Mouse (Mus musculus) erythroblast, adult 5-6 weeks (primary cell): ENCODE data around the gene Slc12a5. TPM values are rescaled to one million over a fixed set of nuclear protein-coding genes. Genes with fewer than 3 reads are reported as not detected.

Source experiments
- ATAC-seq: replicated peaks from 2 replicates; pipeline ENCODE4 v1.8.0; 2016; ENCODE audit warnings: moderate number of reproducible peaks, mild to moderate bottlenecking, moderate TSS enrichment, inconsistent platforms; ENCODE audit not compliant: poor library complexity, low FRiP score, severe bottlenecking
- total RNA-seq, 2 experiments: library from RNA; stranded (forward) in 1 of 2; stranded (reverse) in 1 of 2; fragments of 150-400 nt in 1 of 2; fragments of 200-764, 138-1000 nt in 1 of 2; gene quantifications; 2 replicates each; pipeline versions ENCODE4 v1.2.3 to v1.2.4; 2015 to 2017; ENCODE audit warnings: low replicate concordance in 2 of 2

Gene Slc12a5
- total RNA-seq, 2 experiments from 2014 or later: not detected

DNA sequence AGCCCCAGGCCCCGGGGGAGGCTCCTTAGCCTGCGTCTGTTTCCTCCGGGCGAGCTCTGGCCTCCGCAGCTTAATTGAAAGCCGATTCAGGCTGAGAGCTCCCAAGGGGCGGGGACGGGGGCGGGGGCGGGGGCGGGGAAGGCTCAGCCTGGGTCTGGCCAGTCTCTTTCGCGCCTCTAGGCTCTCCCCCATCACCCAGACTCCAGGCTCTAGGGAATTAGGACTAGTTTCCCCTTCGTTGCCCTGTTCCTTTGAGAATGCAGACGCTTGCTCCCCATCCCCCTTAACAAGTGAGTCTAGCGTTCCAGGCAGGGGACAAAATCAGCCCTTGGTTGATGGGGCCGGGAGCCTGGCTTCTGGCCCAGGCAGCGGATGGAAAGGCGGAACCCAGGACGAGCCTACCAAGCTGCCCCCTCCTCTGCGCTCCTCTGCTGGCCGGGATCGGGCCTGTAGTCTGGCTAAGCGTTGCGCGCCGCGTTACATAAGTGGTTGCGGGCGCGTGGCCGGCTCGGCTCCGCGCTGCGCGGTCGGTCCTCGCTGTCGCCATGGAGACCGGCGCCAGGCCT lies 10.1 kb downstream of the Slc12a5 start:
- ATAC-seq: no peak

DNA sequence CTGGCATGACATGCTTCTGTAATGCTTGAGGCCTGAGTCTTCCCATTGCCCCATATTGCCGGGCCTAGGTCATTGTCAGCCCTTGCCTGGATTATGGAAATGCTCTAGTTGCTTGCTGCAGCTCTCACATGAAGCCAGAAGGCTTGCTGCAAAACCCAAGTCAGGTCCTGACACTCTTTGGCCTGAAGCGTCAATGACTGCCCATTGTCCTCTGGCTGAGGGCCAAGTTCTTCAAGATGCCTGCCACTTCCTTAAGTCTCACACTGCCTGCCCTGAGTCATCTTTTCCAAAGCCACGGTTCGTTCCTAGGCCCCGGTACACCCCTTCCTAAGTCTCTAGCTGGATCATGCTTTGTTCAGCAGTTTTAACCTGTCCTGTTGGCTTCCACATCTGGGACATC lies 12.0 kb downstream of the Slc12a5 start:
- no peak for ATAC-seq

DNA sequence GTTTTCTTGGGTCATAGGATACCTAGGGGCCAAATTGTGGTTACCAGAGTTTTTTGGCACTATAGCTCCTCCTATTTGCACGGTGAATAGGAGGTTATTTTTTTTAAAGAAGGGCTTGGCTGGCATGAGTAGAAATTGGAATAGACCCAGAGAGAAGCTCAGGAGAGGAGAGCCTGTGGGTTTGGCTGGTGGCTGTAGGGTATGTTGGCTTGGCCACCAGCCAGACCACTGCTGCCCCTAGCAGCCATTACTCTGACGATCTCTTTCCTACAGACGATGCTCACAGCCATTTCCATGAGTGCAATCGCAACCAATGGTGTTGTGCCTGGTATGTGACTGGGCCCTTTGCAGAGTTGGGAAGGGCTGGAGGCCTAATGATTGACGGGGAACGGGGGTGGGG lies 15.0 kb downstream of the Slc12a5 start:
- ATAC-seq: no peak

DNA sequence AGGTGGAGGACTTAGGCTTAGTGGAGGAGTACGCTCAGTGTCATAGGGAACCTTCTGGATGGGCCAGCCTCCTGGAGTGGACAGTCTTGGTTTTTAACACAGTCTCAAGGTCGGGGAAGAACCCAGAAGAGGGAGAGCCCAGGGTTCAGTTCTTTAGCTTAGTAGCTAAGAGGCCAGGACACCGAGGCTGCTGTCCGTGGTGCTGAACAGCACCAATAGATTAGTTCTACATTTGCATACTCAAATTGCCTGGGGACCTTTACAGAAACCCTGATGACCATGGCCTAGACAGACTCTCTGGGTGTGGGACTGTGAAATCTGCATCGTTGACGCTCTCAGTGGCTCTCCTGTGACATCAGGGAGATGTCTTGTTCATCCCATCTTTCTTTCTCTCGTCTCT lies 19.1 kb downstream of the Slc12a5 start:
- ATAC-seq: no peak

DNA sequence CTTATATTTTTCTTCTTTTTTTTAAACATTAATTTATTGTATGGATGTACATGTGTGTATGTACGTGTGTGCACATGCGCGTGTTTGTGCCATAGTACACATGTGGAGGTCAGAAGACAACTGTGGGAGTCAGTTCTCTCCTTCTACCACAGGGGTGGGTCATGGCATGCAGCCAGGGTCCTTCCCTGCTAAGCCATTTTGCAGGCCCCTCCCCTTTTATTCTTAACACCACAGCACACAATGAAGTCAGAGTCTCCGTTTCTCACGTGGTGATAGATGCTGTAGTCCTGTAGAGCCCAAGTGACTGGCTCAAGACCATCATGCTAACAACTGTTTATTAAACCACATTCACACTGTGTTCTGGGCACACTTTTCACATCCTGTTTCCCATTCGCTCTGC lies 25.4 kb downstream of the Slc12a5 start:
- ATAC-seq: no peak

DNA sequence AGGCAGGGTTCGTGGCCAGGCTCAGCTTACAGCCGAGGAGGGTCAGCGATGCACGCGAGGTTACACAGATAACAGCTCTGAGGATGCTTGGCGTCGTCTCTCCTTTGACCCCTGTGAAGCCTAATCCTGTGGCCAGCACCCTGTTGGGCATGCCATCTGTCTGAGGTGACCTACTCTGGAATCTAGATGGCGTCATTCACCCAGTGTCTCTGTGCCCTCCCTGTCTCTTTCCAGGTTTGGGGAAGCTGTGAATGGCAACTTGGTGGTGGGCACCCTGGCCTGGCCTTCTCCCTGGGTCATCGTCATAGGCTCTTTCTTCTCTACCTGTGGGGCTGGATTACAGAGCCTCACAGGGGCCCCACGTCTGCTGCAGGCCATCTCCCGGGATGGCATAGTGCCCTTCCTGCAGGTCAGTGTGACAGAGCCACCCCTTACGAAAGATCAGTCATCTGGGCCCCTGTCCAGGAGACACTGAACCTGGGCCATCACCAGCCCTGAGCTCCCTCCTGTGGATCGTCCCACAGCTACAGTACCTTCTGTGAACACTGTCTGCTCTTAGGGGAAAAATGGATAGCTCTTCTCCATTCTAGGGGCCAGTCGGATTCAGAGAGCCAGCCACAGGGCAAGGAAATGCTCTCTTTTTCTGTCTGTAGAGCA lies 25.9 kb downstream of the Slc12a5 start:
- ATAC-seq: no peak

DNA sequence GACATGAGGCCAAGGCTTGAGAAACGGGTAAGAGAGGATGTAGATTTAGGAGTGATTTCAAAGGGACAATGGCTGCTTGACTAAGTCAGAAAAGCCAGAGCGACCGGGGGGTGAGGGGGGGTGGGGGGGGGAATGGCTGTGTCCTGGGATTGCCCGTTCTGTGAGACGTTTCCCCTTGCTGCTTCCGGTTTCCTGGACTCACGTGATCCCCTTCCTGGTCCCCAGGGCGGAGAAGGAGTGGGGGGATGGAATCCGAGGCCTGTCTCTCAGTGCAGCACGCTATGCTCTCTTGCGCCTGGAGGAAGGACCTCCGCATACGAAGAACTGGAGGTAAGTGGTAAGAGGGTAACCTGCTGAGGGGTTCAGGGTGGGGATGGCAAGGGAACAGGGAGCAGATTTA lies 28.2 kb downstream of the Slc12a5 start:
- ATAC-seq: no peak

DNA sequence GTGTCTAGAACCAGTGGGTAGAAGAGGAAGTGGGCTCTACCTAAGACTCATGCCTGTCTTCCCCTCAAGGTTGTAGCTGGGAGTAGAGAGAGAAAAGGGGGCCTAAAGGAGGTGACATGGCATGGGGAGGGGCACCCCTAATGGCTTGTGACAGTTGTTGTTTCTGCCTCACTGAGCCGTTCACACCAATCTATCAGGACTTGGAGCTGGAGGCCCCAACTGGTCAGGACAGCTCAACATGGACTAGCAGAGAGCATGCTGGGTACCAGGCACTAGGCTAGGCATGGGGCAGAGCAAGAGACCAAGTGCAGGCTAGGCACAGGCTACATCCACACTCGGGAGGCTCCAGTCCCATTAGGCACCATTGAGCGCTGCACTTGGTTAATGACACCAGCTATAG lies 30.5 kb downstream of the Slc12a5 start:
- ATAC-seq: no peak

DNA sequence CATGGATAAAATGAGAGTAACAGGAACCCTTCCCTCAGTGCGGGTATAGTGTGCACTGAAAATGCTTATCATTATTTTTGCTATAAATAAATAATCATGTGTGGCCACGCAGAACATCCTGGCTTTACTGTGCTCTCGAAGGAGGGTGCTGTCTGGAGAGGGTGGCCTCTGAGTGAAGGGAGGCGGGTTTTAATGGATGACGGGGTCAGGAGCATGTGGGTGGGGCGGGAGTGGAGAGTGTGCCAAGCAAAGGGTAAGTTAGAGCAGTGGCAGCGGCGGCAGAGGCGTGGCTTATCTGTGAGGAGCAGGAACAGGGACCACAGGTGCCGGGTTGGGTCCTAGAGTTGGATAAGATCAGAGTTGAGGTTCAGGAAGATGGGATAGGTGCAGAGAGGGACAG lies 31.2 kb downstream of the Slc12a5 start:
- ATAC-seq: no peak

DNA sequence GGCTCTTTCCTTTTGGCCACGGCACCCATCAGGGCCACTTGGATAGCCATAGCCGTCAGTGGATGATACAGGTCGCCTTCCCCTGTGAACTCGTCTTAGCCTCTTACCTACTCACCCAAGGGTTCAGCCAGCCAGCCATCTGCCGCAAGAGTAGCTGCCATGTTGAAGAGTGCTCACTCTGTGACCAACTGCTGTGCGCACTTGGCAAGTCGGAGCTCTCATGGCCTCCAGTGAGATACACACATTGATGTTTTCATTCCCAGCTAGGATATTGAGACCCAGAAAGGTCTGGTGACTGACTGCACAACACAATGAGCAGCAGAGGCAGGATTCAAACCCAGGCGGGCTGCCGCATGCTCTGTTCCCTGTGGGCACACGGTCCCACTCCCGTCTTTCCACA lies 33.6 kb downstream of the Slc12a5 start:
- no peak for ATAC-seq

DNA sequence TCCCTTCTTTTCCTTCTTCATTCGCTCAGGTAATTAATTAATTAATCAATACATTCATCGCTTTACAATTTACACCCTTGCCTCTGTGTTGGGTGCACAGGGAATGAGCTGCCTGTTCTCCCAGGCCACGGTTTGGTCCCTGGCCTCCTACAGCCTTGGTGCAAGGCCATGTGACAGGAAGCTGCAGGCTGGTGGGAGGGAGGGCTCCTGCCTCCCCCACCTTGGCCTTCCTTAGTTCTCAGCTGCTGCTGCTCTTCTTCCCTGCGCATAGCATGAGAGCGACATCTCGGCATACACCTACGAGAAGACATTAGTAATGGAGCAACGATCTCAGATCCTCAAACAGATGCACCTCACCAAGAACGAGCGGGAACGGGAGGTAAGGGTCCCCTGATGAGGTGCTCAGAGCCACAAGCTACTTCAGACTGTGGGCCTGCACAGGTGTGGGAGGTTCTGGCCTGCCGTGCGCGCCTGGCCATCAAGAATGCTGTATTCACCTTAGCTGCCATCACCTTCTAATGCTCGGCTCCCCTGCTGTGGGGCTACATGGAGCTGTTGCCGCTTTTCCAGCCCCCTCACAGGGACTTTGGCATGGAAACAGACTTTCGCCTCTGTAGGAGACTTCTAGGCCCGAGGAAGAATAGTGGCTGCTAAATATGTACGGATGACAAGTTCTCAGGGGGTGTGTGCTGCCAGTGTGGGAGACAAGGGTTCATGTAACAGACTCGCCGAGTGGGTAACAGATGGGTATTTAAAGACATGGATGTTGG lies 34.2 kb downstream of the Slc12a5 start:
- no peak for ATAC-seq

DNA sequence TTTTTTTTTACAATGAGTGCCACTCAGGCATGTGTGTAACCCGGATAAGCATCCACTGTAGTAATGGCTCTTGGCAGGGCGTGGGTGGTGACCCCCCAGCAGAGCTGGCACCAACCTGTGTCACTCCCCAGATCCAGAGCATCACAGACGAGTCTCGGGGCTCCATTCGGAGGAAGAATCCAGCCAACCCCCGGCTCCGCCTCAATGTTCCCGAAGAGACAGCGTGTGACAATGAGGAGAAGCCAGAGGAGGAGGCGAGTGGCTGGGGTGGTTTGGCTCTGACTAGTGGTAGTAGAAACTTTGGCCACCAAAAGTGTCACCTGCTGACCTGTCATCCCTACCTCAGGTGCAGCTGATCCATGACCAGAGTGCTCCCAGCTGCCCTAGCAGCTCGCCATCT lies 35.4 kb downstream of the Slc12a5 start:
- no peak for ATAC-seq

DNA sequence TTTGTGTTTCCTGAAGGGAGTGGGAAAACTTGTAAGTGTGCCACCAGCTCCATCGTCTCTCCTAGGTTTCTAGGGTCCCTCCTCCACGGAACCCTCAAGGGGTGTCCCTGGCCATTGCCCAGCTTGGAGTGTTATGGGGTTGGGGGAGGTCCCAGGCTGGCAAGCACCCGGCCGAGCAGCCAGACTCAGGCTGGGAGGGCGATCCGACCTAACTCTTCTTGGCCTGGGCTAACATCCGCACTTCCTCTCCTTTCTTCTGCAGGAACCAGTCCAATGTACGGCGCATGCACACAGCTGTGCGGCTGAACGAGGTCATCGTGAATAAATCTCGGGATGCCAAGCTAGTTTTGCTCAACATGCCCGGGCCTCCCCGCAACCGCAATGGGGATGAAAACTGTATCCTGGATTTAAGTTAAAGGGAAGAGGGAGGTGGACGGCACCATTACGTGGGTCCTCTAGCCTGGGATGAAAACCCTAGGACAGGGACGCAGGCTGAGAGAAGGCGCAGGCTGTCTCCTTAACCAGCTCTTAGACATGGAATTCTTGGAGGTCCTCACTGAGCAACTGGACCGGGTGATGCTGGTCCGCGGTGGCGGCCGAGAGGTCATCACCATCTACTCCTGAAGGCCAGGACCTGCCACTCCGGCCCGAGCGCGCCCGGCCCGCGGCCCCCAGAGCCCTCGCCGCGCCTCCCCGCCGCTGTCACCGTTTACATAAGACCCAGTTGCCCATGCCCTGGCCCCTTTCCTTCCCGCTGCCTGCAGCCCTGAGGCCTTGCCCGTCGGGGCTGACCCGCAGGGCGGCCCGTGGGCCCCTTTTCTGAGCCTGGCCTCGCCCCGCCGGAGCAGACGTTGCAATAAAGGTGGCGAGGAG lies 36.5 kb downstream of the Slc12a5 start:
- ATAC-seq: no peak

DNA sequence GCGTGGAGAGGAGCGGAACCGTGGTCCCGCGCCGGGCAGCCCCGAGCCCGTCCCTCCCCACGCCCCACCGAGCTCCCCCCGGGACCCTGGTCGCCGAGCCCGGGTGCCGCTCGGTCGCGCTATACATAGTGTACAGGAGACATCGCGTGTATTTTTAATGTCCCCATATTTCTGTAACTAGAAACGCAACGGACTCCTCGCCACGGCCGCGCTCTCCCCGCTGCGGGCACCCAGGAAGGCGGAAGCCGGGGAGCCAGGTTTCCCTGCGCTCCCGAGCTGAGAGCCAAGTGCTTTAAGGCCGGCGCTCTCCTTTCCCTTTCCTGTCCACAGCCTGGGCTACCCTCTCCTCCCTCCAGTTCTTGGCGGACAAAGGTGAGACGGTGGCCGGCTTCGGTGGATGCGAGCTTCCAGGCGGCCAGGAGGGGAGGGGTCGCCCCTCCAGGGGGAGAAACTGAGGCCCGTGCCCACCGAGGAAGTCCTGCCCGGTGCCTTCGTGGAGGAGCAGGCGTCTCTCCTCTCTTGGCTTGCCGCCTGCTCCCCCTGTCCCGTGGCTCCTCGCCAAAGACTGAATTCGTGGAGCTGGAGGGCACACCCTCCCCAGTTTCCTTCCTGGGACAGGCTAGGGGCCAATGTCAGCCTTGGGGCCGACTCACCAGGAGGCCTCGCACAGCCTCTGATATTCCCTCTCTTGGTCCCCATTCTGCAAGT lies 37.3 kb downstream of the Slc12a5 start:
- no peak for ATAC-seq

DNA sequence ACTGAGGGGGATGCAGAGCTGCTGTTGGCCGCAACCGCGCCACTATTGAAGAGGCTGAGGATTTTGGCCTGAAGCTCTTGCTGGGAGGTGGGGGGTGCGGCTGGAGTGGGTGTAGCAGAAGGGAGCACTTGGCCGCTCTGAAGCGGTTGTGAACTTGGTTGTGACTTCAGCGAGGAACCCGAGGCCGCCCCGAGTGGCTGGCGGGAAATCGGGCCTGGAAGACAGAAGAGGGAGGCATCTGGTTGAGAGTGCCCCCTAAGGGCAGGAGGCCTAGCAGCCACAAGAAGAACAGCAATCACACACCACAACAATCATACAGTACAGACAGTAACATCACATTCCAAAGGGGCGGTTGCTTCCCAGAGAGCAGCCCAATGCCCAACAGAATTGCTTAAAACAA lies 41.4 kb downstream of the Slc12a5 start:
- no peak for ATAC-seq

DNA sequence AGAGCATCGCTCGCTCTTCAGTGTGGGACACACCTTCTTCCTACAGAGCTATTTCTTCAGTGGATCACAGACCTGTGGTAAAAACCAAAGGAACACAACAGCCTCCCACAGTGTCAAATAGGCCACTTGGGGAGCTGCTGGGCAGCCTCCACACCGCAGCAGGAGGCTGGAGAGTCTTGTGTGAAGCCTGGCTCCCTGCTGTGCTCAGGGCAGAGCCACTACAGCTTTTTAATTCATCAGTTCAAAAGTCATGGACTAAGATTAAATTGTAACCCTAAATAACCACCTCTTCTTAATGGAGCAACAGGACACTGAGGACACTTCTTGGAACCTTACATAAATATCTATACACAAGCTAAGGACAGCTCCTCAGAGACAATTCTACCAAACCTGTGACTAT lies 42.5 kb downstream of the Slc12a5 start:
- ATAC-seq: no peak

DNA sequence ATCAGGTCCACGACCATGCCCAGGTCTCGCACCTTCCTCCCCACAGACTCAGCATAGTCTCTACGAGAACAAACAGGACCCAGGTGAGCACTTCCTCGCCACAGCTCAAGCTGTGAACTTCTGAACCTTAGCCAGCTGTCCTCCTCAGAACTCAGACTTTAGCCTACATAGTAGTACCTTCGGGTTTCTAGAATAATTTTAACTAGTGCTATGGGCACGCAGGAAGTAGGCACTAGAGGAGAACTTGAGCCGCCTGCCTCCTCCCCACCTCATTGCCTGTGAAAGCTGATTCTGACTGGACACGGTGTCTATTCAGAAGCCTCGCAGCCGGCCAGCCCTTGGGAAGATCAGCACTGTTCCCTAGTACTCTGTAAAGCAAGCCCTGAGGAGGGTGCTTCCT lies 43.6 kb downstream of the Slc12a5 start:
- no peak for ATAC-seq

DNA sequence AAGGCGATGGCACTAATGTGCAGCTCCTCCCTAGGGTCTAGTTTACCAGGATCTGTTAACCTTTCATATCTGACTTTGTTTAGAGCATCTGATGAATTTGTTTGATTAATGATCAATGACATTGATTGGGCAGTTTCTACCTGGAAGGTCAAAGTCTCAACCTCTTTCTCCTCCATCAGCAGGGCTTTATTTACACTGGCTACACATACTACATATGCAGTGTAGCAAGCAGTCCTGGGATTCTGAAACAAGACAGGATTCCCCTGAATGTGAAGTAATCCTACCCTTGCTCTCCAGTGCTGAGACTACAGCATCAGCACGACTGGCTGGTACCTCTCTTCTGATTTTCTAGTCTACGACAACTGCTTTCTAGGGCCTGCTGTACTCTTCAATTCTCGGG lies 46.2 kb downstream of the Slc12a5 start:
- no peak for ATAC-seq

DNA sequence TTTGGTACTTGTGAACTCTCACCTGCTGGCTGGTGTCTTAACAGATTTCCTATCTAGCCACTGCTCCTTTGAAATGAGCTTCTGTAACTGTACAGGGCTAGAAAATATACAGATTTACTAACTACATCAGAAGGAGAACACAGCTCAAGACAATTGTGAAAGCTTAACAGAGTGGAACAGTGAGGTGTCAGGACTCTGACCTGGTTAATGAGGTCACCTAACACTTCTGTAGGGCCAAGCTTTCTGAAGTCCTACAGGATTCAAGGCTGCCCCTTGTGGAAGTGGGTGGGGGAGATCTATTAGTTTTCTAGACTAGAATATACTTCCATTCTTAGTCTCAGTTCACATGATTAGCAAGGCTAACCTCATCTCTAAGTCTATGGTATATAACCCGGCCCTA lies 47.4 kb downstream of the Slc12a5 start:
- ATAC-seq: no peak

DNA sequence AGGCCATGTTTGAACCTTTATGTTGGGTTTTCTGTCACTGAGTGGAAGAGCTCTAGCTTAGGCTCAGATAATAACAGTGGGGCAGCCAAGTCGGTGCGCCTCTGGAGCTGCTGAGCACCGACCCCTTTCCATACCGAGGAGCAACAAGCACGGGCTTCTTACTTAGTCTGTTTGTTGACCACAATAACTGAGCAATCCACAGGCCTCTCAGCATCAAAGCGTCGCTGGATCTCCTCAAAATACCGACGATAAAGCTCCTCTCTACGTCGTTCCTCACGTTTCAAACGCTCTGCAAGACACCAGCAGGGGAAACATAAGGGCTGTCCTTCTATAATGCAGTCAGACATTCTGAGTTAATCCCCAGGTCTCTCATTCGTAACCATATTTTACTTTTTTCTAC lies 48.6 kb downstream of the Slc12a5 start:
- no peak for ATAC-seq
